Mouse (Mus musculus) forebrain, embryonic 13.5 days (tissue): Measurements from ENCODE around the gene Pdlim7. TPM values are rescaled to one million over a fixed set of nuclear protein-coding genes. Genes with fewer than 3 reads are reported as not detected.

Experiments
- ATAC-seq: fragments of 200-750 bp; cut with Nextera tagmentation; 2 replicates; pipeline ENCODE4 v1.8.0; 2017
- H3K27ac ChIP-seq: fragments of 300-500 bp; sonication (generic); 2 replicates; pipeline ENCODE4 v1.5.1; 2015; ENCODE audit warnings: inconsistent platforms, mild to moderate bottlenecking, moderate library complexity
- H3K27me3 ChIP-seq: fragments of 300-500 bp; sonication (generic); 2 replicates; pipeline ENCODE4 v1.6.1; 2015; ENCODE audit warnings: mild to moderate bottlenecking, inconsistent platforms
- H3K36me3 ChIP-seq: fragments of 300-500 bp; sonication (generic); 2 replicates; pipeline ENCODE4 v1.6.1; 2015; ENCODE audit warnings: mild to moderate bottlenecking, inconsistent platforms; ENCODE audit not compliant: poor library complexity, severe bottlenecking
- H3K4me1 ChIP-seq: fragments of 300-500 bp; sonication (generic); 2 replicates; pipeline ENCODE4 v1.6.1; 2015; ENCODE audit warnings: inconsistent platforms
- H3K4me2 ChIP-seq: fragments of 300-500 bp; sonication (generic); 2 replicates; pipeline ENCODE4 v1.6.1; 2015; ENCODE audit warnings: inconsistent platforms, mild to moderate bottlenecking, moderate library complexity
- H3K4me3 ChIP-seq: fragments of 300-500 bp; sonication (generic); 2 replicates; pipeline ENCODE4 v1.5.1; 2015; ENCODE audit warnings: mild to moderate bottlenecking, inconsistent platforms
- H3K9ac ChIP-seq: fragments of 300-500 bp; sonication (generic); 2 replicates; pipeline ENCODE4 v1.6.1; 2015; ENCODE audit warnings: mild to moderate bottlenecking, inconsistent platforms
- H3K9me3 ChIP-seq: fragments of 300-500 bp; sonication (generic); replicated peaks from 2 replicates; pipeline ENCODE4 v1.6.1; 2016; ENCODE audit warnings: inconsistent platforms
- WGBS: fragments of 180-500 bp; shearing (Covaris S2); methylation state at CpG from one replicate; pipeline ENCODE4 v1.1.7; 2015; 5-methylcytosine and 5-hydroxymethylcytosine counted together
- polyA plus RNA-seq: library from polyadenylated mRNA; unstranded; fragments of >200 nt; fragmentation: Nextera tagmentation; extraction: Ambion mirVana; gene quantifications from 2 replicates; pipeline ENCODE4 v1.2.1, GENCODE M21; 2015

The Pdlim7 gene
- 152 and 157 TPM in 2 replicates for polyA plus RNA-seq

DNA sequence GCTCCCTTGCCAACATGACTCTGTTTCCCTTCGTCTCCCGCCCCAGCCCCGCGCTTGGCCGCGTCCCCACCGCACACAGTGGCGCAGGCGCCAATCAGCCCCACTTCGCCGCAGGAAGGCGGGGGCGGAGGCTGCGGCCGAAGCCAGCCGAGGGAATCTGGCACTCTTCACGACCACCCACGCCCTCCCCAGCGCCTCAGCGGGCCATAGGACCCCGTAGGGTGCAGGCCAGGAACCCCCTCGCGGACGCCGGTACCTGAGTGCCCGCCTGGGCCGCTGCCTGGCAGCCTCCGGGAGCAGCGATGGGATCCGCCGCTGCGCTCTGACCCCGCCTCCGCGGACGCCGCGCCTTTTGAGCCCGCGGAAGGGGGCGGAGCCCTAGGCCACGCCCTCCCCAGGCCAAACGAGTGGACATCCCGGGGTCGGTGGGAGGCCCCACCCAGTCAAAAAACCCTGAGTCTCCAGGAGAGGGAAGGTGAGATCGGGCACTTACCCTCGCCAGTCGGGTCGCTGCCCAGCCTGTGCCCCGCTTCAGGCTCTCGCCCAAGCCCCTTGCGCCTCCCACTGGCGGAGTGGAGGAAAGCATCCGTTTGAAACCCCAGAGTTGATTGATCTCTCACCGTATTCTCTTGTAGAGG lies at the start of gene Pdlim7:
Gene Pdlim7 (minus strand): TSS at position 566 of the 638 bp plus-strand sequence.
- Histone ChIP-seq H3K9ac (peak within 1 kb of the TSS; percentile 91), H3K4me3 (peak within 1 kb of the TSS; percentile 80), H3K4me1 (peaks cover 30% of the 10 kb centered on the region), H3K9me3 (no peaks in the 10 kb centered on the region), H3K27me3 (peaks cover 3% of the 10 kb centered on the region; the same call in 1 of the 2 replicates), H3K27ac (peak within 1 kb of the TSS; percentile 63), H3K4me2 (peak within 1 kb of the TSS; percentile 91), H3K36me3 (peaks cover 11% of the 10 kb centered on the region)
- peak; percentile 82 for ATAC-seq
- under 1% methylated on average over 52 of the region's 55 CpGs for WGBS

DNA sequence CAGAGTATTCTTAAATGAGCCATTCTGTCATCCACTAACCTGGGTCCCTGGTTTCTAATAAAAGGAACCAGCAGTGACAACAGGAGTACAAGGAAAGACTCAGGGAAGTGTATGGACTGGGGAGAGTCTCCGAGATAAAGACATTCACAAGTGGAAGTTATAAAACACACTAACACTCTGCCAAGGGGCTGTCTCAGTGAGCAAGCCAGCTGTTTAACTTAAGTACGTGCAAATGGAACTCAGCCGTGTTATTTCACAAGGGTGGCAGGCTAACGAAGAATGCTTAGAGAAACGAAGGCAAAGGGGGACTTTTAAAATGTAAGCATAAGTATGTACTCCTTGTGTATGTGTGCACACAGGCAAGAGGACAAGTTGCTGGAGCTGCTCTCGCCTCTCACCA lies 44.0 kb upstream of the Pdlim7 start:
- H3K36me3 ChIP-seq = peaks cover 50% of the 10 kb centered on the region

DNA sequence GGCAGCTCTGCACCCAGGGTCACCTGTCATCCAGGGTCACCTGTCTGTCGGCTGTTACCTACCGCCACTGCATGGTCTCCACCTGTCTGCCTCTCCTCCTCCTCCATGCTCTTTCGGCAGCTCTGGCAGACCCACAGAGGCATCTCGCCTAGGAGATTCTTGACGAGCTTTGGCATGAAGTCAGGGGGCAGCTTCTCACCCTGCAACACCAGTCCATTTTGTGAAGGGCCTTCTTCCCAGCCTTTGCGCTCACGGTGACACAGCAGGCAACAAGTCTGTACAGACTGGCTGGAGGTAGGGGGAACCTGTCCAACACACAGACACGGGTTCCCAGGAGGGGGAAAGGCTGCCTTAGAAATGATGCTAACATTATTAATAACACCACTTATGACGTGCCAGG lies 42.4 kb upstream of the Pdlim7 start:
- H3K9me3 ChIP-seq = no peaks in the 10 kb centered on the region
- no peak for ATAC-seq
- WGBS = 92% methylated on average over 9 of the region's 9 CpGs
- peaks cover 63% of the 10 kb centered on the region for H3K36me3 ChIP-seq
- no peak overlapping the region for H3K9ac ChIP-seq
- H3K27me3 ChIP-seq = no peaks in the 10 kb centered on the region
- no peak overlapping the region for H3K4me2 ChIP-seq
- no peak overlapping the region for H3K4me3 ChIP-seq
- H3K4me1 ChIP-seq = no peaks in the 10 kb centered on the region
- H3K27ac ChIP-seq = no peak overlapping the region

More for the DNA sequence above, 44.0 kb upstream of the Pdlim7 start:
- Histone ChIP-seq H3K4me3 (no peak overlapping the region), H3K4me2 (no peak overlapping the region), H3K27me3 (no peaks in the 10 kb centered on the region), H3K9me3 (no peaks in the 10 kb centered on the region), H3K4me1 (no peaks in the 10 kb centered on the region), H3K9ac (no peak overlapping the region), H3K27ac (no peak overlapping the region)
- WGBS = 82% methylated on average over 6 of the region's 6 CpGs
- no peak for ATAC-seq

DNA sequence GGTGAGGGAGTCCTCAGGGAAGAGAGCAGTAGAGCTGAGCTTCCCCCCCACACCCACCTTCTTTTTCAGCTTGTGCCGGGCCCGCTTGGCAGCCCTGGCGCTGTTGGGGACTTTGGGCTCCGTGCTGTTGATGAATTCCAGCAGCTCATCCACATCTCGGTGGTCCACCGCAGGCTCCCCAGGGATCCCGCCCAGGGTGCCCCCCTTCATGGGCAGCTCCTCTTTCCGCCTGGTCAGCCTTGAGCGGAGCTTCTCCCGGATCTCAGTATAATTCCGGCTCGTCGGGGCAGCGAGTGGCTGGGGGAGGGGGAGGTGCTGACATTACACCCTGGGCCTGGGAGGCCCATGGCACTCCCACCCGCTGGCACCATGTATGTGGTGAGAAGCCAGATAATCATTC lies 35.6 kb upstream of the Pdlim7 start:
- no peaks in the 10 kb centered on the region for H3K4me1 ChIP-seq
- no peak for ATAC-seq
- no peak overlapping the region for H3K4me2 ChIP-seq
- H3K27ac ChIP-seq = no peak overlapping the region
- peaks cover 98% of the 10 kb centered on the region for H3K36me3 ChIP-seq
- no peak overlapping the region for H3K9ac ChIP-seq
- H3K4me3 ChIP-seq = no peak overlapping the region
- 90% methylated on average over 15 of the region's 15 CpGs for WGBS
- H3K27me3 ChIP-seq = no peaks in the 10 kb centered on the region
- H3K9me3 ChIP-seq = no peaks in the 10 kb centered on the region

DNA sequence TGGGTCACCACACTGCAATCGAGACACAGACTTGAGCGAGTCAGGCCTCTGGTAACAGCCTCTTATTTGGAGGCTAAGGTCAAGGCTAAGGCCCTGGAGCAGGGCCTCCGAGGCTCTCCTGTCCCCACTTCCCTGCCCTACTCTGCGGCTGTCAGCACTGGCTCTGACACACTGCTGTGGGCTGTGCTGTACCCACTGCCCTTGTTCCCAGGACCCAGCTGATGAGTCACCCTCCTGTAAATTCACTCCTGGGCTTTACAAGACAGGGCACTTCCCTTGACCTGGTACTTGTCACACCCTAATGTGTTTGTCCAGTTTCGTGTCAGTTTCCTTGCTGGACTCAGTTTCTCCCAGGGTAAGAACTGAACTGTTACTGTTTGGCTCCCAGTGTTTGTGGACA lies 35.0 kb upstream of the Pdlim7 start:
- Histone ChIP-seq H3K27ac (no peak overlapping the region), H3K27me3 (no peaks in the 10 kb centered on the region), H3K9me3 (no peaks in the 10 kb centered on the region), H3K4me2 (no peak overlapping the region), H3K4me3 (no peak overlapping the region), H3K36me3 (peaks cover 98% of the 10 kb centered on the region), H3K9ac (no peak overlapping the region), H3K4me1 (no peaks in the 10 kb centered on the region)
- ATAC-seq = no peak
- 94% methylated on average over 5 of the region's 5 CpGs for WGBS

DNA sequence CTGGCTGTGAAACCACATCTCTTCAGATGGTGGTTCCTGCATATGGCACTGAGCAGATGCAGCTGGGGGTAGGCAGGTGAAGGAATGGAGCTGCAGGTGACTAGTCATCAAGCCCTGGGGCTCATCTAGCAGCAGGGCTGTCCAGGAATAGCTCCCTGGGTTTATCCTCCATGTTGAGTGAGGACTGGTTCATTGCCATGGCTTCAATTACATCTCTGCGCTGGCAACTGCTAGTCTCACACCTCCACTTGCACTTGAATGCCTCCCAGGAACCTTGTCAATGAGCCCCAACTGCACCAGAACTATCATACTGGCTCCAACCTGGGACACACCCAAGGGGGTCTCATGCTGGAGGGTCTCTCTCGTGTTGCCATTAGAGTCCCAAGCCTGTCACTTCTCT lies 34.4 kb upstream of the Pdlim7 start:
- H3K4me3 ChIP-seq = no peak overlapping the region
- no peak overlapping the region for H3K4me2 ChIP-seq
- H3K4me1 ChIP-seq = no peaks in the 10 kb centered on the region
- no peak for ATAC-seq
- no peak overlapping the region for H3K9ac ChIP-seq
- H3K27ac ChIP-seq = no peak overlapping the region
- H3K36me3 ChIP-seq = peaks cover 98% of the 10 kb centered on the region
- WGBS = 97% methylated on average over 2 of the region's 2 CpGs
- no peaks in the 10 kb centered on the region for H3K9me3 ChIP-seq
- H3K27me3 ChIP-seq = no peaks in the 10 kb centered on the region

DNA sequence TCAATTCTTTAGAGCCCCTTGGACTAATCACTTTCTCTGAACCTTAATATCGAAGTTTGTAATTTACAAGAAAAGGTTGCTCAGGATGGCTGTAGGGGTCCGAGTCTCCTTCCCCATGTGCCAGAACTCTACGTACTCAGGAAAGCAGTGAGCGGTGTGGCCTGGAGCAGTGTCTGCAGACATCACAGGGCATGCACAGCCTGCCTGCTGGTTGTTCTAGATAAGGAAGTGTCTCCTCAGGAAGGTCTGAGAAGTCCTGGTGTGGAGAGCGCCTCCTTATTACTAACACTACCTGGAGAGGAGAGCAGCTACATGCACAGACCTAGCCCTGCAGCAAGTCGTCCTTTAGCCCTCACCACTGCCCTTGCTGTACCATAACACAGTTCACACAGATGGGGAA lies 31.3 kb upstream of the Pdlim7 start:
- no peak for ATAC-seq
- Histone ChIP-seq H3K36me3 (peaks cover 100% of the 10 kb centered on the region), H3K27ac (no peak overlapping the region), H3K27me3 (no peaks in the 10 kb centered on the region), H3K4me2 (no peak overlapping the region), H3K9ac (no peak overlapping the region), H3K4me3 (no peak overlapping the region), H3K9me3 (no peaks in the 10 kb centered on the region), H3K4me1 (no peaks in the 10 kb centered on the region)
- WGBS = 91% methylated on average over 6 of the region's 6 CpGs

DNA sequence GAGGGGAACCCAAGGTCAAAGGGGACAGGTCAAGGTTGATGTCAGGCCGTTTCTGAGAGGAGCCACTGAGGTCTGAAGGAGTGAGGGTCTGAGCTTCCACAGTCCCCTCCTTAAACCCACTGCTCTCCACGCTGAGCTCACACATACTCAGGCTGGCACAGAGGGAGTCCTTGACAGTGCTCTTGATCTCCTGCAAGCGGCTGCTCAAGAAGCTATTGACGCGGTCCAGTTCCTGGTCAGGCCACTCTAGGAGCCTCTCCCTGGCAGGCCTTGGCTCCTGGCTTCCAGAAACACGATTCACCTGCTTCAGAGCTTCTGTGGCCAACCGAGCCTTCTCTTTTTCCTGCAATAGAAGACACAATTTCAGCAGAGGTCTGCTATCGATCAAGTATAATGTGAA lies 30.0 kb upstream of the Pdlim7 start:
- H3K27ac ChIP-seq = no peak overlapping the region
- H3K4me3 ChIP-seq = no peak overlapping the region
- H3K9ac ChIP-seq = no peak overlapping the region
- H3K4me1 ChIP-seq = no peaks in the 10 kb centered on the region
- no peak overlapping the region for H3K4me2 ChIP-seq
- ATAC-seq = no peak
- H3K9me3 ChIP-seq = no peaks in the 10 kb centered on the region
- peaks cover 99% of the 10 kb centered on the region for H3K36me3 ChIP-seq
- no peaks in the 10 kb centered on the region for H3K27me3 ChIP-seq
- WGBS = 92% methylated on average over 8 of the region's 8 CpGs

DNA sequence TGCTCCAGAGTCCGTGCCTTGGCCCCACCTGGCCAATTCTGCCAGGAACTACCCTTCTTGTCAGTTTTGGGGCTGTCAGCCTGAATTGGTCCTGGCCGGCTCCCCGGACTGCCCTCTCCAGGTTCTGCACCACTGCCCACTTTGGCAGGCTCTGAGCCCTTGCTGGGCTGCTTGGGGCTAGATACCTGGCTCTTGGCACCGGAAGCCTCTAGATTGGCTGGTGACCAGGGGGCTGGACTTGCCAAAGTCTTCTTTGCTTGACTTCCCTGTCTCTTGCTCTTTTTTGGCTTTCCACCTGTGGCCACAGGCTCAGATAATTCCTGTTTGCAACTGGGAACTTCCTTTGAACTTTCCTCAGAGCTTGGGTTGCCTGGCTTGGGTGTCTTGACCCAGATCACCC lies 29.4 kb upstream of the Pdlim7 start:
- Histone ChIP-seq H3K27me3 (no peaks in the 10 kb centered on the region), H3K27ac (no peak overlapping the region), H3K9me3 (no peaks in the 10 kb centered on the region), H3K4me3 (no peak overlapping the region), H3K4me2 (no peak overlapping the region), H3K36me3 (peaks cover 99% of the 10 kb centered on the region), H3K9ac (no peak overlapping the region), H3K4me1 (no peaks in the 10 kb centered on the region)
- ATAC-seq = no peak
- 94% methylated on average over 4 of the region's 4 CpGs for WGBS

DNA sequence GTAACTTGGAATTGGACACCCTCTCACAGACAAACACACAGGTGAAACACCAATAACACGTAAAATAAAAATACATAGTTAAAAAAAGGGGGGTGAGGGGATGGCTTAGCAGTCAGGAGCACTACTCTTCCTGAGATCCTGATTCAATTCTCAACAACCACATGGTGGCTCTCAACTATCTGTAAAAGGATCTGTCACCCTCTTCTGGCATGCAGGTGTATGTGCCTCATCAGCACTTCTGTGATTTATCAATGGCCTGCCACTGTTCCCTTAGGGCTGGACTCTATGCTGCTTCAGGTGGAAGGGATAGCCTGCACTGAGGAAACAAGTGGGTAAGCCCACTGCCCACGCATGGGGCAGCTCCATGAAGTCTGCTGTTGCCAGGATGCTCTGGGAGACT lies 27.5 kb upstream of the Pdlim7 start:
- no peak overlapping the region for H3K4me2 ChIP-seq
- H3K9ac ChIP-seq = no peak overlapping the region
- WGBS = 86% methylated on average over 2 of the region's 2 CpGs
- H3K4me1 ChIP-seq = peaks cover 3% of the 10 kb centered on the region
- no peaks in the 10 kb centered on the region for H3K27me3 ChIP-seq
- peaks cover 85% of the 10 kb centered on the region for H3K36me3 ChIP-seq
- no peak for ATAC-seq
- H3K4me3 ChIP-seq = no peak overlapping the region
- no peak overlapping the region for H3K27ac ChIP-seq
- H3K9me3 ChIP-seq = no peaks in the 10 kb centered on the region

DNA sequence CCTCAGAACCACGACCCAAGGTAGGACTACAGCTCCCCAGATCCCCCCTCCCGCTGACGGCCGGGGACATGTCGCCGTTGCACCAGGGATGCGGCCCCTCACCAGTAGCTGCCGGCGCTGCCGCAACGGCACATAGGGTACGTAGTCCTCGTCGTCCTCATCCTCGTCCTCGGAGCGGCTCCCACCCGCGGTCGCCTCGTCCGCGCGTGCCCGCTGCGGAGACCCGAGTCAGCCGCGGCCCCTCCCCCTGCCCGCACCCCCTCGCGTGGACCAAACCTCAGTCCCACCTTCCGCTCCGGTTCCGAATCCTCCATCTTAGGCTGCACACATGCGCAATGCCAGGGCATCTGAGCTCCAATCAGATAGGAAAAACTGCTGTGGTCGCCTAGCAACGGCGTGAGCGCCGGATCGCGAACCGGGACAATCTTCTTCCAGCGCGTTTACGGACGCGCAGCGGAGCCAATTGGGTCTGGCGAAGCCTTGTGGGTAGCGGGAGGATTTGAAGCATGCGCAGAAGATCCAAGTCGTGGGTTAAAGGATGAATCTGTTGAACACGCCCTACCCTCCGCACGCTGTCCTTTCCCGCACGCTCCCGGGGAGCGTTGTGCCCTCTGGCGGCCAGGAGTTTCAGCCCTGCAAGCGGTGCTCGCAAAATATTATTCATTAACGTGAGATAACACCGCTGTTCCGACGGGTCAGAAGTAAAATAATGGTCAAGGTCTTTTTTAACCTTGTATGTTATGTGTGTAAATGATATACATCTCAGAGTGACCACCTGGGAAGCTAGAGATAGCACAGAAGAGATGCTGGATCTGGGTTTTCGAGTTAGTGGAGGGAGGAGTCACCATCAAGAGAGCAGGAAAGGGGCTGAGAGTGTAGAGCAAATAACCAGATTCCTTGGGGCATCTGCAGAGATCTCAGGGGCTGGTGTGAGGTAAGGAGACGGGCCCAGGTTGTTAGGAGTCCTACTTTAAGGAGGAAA lies 23.0 kb upstream of the Pdlim7 start, which contains the start of gene Ddx41:
Gene Ddx41 (minus strand): TSS at position 465 of the 982 bp plus-strand sequence.
- peak; percentile 98 for ATAC-seq
- no peaks in the 10 kb centered on the region for H3K27me3 ChIP-seq
- H3K4me1 ChIP-seq = peaks cover 13% of the 10 kb centered on the region
- WGBS = under 1% methylated on average over 70 of the region's 70 CpGs
- peak within 1 kb of the TSS; percentile 99 for H3K4me2 ChIP-seq
- peak within 1 kb of the TSS; percentile 84 for H3K4me3 ChIP-seq
- peak within 1 kb of the TSS; percentile 89 for H3K9ac ChIP-seq
- H3K27ac ChIP-seq = peak within 1 kb of the TSS; percentile 71
- no peaks in the 10 kb centered on the region for H3K9me3 ChIP-seq
- peaks cover 79% of the 10 kb centered on the region for H3K36me3 ChIP-seq

DNA sequence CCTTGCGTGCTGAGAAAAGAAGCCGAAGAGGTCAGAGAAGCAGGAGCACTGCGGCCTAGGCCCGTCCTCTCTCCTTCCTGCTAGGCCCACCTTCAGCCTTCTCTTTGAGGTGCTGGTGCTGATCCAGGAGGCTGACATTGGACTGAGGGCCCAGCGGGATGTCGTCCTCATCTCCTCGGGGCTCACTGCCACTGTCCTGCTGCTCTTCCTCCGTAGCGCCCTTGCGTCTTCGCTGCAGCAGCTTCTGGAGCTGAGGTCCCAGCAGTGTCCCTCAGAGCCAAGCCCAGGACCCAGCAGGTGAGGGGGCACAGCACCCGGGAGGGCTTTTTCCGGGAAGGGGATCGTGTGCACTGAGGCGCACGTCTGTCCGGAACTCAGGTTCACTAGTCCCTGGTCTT lies 22.3 kb upstream of the Pdlim7 start:
- ATAC-seq = peak; percentile 7; the same call in 1 of the 2 replicates
- H3K4me2 ChIP-seq = peak overlapping the region; percentile 99
- no peaks in the 10 kb centered on the region for H3K9me3 ChIP-seq
- peak overlapping the region; percentile 84 for H3K4me3 ChIP-seq
- no peaks in the 10 kb centered on the region for H3K27me3 ChIP-seq
- peaks cover 13% of the 10 kb centered on the region for H3K4me1 ChIP-seq
- H3K9ac ChIP-seq = peak overlapping the region; percentile 89
- 17% methylated on average over 17 of the region's 17 CpGs for WGBS
- peaks cover 79% of the 10 kb centered on the region for H3K36me3 ChIP-seq
- peak overlapping the region; percentile 71 for H3K27ac ChIP-seq
